Mouse (Mus musculus): ENCODE results near the gene Omp.

DNA sequence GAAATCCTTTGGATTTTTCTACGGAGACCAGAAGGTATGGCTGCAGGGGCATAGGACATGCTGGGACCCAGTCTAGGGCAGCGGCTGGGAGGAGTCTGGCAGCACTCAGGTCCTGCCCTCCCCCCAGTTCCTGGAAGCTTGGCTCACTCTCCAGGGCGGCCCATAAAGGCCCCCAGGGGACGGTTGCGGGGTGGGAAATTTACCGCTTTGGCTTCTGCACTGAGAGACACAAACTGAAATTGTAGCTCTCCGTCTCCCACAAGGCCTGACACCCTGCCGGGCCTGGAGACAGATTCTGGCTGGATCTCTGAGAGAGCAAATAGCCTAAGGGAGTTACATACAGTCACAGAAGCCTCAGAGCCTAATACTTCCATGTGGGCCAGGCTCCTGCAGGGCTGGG is 7.1 kb upstream of the Omp start:
- TF ChIP-seq POLR2A (IDR thresholded peaks at IDR 0.05; ENCODE audit: borderline replicate concordance, low read depth, low read length), result no peak
- TF ChIP-seq CTCF (IDR thresholded peaks at IDR 0.05; ENCODE audit: low read depth, low read length), result no peak

All from bone marrow macrophage, adult 2 months (primary cell).